Mouse (Mus musculus): ENCODE measurements around the gene Pip5k1b.
A peak's percentile ranks its signal among the peaks of the same experiment; 100 is the strongest.

Pip5k1b gene

GRCm38 (mm10) chr19:24542293-24542675 lies 13.4 kb downstream of the Pip5k1b start:
- peak; percentile 20 for DNase-seq

GRCm38 (mm10) chr19:24541669-24542292 lies 13.9 kb downstream of the Pip5k1b start:
- peak; percentile 25 for DNase-seq

DNA sequence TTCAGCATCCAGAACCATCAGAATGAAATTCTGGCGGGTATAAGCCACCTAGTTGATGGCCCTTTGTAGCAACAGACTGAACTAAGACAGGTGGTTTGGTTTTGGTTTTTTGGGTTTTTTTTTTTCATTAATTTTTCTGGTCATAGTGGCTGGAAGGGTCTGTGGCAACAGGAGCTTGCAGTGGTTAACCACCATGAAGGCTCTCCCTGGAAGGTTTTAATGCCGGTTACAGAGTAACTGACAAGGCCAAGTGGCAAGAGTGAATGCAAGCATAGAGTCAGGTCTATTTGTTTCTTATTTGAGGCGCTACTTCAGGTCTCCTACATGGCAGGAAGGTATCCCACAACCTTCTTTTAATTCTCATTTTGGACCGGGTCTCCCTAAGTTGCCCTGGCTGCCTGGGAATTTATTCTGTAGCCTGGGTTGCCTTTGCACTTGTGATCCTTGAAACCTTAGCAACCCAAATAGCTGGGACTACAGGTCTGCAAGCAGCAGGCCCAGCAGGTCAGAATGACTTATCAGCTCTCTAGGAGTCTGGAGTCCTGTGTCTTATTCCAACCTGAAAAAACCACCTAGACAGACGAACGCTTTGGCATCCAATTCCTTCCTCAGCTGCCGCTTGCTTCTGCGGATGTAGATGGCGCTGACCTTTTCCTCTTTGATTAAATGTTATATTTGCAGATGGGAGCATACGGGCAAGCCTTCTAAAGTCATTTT lies 14.6 kb downstream of the Pip5k1b start:
- peak; percentile 28 for DNase-seq

- no peak for DNase-seq
Observed at GRCm38 (mm10) chr19:24539041-24539440, 16.6 kb downstream of the Pip5k1b start.

GRCm38 (mm10) chr19:24538181-24538580 lies 17.5 kb downstream of the Pip5k1b start:
- no peak for DNase-seq

- DNase-seq: no peak
Observed at GRCm38 (mm10) chr19:24537691-24538090, 18.0 kb downstream of the Pip5k1b start.

- DNase-seq: no peak
Observed at GRCm38 (mm10) chr19:24536920-24537319, 18.8 kb downstream of the Pip5k1b start.

- no peak for DNase-seq
Observed at GRCm38 (mm10) chr19:24536280-24536679, 19.4 kb downstream of the Pip5k1b start.

- DNase-seq: no peak
Observed at GRCm38 (mm10) chr19:24535161-24535560, 20.5 kb downstream of the Pip5k1b start.

GRCm38 (mm10) chr19:24534733-24535132 lies 20.9 kb downstream of the Pip5k1b start:
- DNase-seq: no peak

- DNase-seq: no peak
Observed at GRCm38 (mm10) chr19:24528910-24529561, 26.6 kb downstream of the Pip5k1b start.

DNA sequence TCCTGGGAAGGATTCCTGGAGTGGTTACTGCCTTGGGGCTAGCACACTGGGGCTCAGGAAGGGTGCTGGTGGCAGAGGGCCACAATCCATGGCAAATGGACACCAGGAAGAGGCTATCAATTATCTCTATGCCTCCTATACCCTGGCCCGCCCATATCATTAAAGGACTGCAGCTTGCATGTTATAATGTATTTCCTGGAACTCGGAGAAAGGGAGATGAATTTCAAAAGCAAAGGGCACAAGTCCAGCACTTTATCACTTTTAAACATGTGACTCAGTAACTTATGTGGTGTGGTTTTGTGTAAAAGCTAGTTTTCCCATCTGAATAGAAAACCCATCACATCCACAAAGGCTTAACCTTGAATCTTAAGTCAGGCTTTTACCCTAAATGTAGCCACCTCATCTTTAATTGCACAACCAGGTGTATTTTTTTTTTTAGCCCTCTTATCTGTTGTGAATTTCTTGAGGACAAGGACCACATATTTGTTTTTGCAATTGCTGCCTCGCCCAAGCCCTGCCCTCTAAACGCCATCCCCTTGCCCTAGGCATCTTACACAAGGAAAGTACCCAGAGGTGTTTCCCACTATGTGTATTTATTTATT lies 27.4 kb downstream of the Pip5k1b start:
- no peak for DNase-seq

DNA sequence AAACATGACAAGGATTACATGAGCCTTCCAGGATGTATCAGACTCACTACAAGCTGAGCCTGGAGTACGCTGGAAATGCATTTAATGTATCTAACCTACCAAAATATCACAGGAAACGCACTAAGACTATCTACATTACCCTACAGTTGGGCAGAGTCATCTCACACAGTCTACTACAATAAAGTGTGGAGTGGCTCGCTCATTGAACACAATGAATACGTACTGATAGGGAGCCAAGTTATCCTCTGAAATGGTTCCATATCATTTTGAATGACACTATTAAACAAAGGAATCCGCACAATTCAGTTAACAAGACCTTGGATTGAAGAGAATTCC lies 28.1 kb downstream of the Pip5k1b start:
- no peak for DNase-seq

- no peak for DNase-seq
Observed at GRCm38 (mm10) chr19:24526731-24527612, 28.7 kb downstream of the Pip5k1b start.

GRCm38 (mm10) chr19:24523476-24524313 lies 32.0 kb downstream of the Pip5k1b start:
- peak; percentile 90 for DNase-seq

DNA sequence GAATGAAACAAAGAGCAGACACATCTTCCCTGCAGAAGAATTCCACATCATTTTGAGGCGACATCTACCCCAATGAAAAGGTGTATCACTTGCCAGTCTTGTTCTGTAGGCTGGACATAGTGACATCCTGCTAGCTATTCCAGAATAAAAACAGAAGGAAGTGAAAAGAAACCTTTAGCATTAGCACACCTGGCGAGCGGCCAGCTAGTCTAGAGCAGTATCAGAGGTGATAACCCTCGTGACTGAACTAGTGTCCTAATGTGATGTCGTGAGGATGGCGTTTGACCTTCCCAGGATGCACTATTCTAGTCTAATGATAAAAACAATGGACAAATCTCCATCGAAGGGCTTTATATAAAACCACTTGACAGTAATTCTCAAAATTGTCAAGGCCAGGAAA lies 33.7 kb downstream of the Pip5k1b start:
- no peak for DNase-seq

DNA sequence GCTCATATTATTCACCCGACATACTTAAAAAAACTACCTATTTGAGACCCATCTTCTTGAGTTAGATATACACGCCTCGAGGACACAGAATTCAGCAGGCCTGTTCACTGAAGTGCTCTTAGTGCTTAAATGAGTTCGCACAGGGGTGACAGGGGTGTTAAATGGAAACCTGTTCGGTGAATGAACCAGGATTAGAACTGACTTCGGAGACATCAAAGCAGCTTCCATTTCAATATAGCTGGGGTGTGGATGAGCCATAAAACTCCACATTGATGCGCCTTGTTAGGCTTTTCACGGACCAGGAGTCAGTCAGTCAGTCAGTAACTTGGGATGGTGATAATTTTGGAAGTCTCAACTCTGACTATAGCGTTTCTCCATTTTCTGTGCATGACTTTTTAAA lies 34.5 kb downstream of the Pip5k1b start:
- no peak for DNase-seq

GRCm38 (mm10) chr19:24519732-24520409 lies 35.8 kb downstream of the Pip5k1b start:
- no peak for DNase-seq

DNA sequence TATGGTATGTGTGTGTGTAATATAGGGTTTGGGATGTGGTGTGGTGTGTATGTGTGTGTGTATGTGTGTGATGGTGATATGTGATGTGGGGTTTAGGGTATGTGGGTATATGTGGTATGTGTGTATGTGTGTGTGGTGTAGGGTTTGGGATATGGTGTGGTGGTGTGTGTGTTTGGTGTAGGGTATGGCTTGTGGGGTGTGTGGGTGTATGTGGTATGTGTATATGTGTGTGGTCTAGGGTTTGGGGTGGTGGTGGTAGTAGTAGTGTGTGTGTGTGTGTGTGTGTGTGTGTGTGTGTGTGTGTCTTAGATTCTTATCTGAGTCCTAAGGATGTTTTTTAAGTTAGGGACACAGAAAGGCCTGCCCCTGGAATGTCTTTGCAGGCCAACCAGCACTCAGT lies 37.3 kb downstream of the Pip5k1b start:
- DNase-seq: no peak

DNA sequence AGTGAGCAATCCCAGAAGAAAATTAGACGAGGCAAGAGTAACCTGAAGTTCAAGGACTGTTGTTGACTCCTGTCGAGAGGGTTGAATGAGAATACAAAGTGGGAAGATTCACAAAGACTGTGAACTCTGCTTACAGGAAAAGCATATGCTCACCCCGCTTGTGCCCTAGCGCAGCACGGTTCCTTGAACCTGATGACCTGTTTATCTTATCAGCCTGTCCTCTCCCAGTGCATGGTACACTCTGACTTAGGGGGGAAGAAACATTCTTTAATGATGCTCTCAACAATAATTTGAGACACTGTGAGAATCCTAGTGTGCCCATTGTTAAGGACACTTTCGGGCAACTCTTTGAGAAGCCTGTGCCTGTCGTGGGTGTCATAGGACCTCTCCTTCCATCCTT lies 38.6 kb downstream of the Pip5k1b start:
- DNase-seq: no peak

DNA sequence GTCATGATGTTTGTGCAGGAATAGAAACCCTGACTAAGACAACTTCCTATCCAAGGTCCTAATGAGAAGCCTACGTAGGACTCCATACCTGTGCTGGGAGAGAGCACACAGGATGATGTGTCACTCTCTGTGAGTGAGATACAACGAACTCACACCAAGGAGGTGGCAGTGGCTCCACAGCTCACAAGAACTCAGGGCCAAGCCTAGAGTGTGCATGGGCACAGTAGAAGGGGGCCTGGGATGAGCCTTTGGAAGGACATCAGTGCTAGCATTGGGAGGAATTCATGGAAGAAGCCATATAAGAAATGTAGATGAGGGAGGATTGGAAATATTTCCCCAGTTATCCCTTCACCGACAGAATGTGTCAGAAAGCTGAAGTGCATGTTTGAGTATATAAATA lies 39.7 kb downstream of the Pip5k1b start:
- DNase-seq: no peak

All from cerebellum, adult 8-10 months (tissue).